Mouse (Mus musculus): ENCODE measurements around the gene Ppp1r9a. TPM values are rescaled to one million over a fixed set of nuclear protein-coding genes. Genes with fewer than 3 reads are reported as not detected.
A peak's percentile ranks its signal among the peaks of the same experiment; 100 is the strongest.
"Not testable (repeated sequence)": the region's sequence is repeated elsewhere in the genome, so short reads cannot be mapped to it uniquely, and the experiment has no call there.

The Ppp1r9a gene
- 0.74 and 1.1 TPM in 2 replicates for polyA plus RNA-seq (2012; rRNA removed)

- peaks cover 2% of the 10 kb centered on the region for H3K4me1 ChIP-seq (ENCODE audit: control insufficient read depth, insufficient read depth, insufficient read length, low read length)
- peak within 1 kb of the TSS; percentile 96 for H3K4me3 ChIP-seq (ENCODE audit: low read depth, low read length)
- H3K27ac ChIP-seq (ENCODE audit: insufficient read depth, low read depth, low read length): no peak within 1 kb of the TSS
- WGBS: 3% methylated on average over 34 of the region's 49 CpGs
- H3K36me3 ChIP-seq (ENCODE audit: control insufficient read depth, insufficient read depth, low read length): no peaks in the 10 kb centered on the region
- TF ChIP-seq CTCF (IDR thresholded peaks at IDR 0.05; ENCODE audit: extremely low read depth, insufficient read length, insufficient replicate concordance, low read depth, low read length): peak; percentile 24; the same call in 1 of the 2 replicates
- no peak for TF ChIP-seq POLR2A (IDR thresholded peaks at IDR 0.05; ENCODE audit: low read depth, low read length)
- H3K27me3 ChIP-seq (ENCODE audit: control insufficient read depth, insufficient read depth, low read length): 0 out of 2 replicates have a peak, but pooled peaks cover 4% of the 10 kb centered on the region
Measured at GRCm38 (mm10) chr6:4902674-4903324, at the start of gene Ppp1r9a. Gene Ppp1r9a, plus strand, starts transcription at chr6:4902917.

GRCm38 (mm10) chr6:4855236-4855635 is 47.5 kb upstream of the Ppp1r9a start:
- Histone ChIP-seq H3K4me1 (ENCODE audit: control insufficient read depth, insufficient read depth, insufficient read length, low read length) (no peaks in the 10 kb centered on the region), H3K27ac (ENCODE audit: insufficient read depth, low read depth, low read length) (no peak overlapping the region), H3K27me3 (ENCODE audit: control insufficient read depth, insufficient read depth, low read length) (no peaks in the 10 kb centered on the region), H3K4me3 (ENCODE audit: low read depth, low read length) (no peak overlapping the region), H3K36me3 (ENCODE audit: control insufficient read depth, insufficient read depth, low read length) (no peaks in the 10 kb centered on the region)
- no peak for TF ChIP-seq POLR2A (IDR thresholded peaks at IDR 0.05; ENCODE audit: low read depth, low read length)
- no peak for TF ChIP-seq CTCF (IDR thresholded peaks at IDR 0.05; ENCODE audit: extremely low read depth, insufficient read length, insufficient replicate concordance, low read depth, low read length)
- WGBS: 83% methylated on average over 10 of the region's 10 CpGs

- WGBS: 91% methylated on average over 11 of the region's 11 CpGs
- Histone ChIP-seq H3K4me1 (ENCODE audit: control insufficient read depth, insufficient read depth, insufficient read length, low read length) (no peaks in the 10 kb centered on the region), H3K36me3 (ENCODE audit: control insufficient read depth, insufficient read depth, low read length) (no peaks in the 10 kb centered on the region), H3K4me3 (ENCODE audit: low read depth, low read length) (no peak overlapping the region), H3K27me3 (ENCODE audit: control insufficient read depth, insufficient read depth, low read length) (no peaks in the 10 kb centered on the region), H3K27ac (ENCODE audit: insufficient read depth, low read depth, low read length) (no peak overlapping the region)
- TF ChIP-seq CTCF (IDR thresholded peaks at IDR 0.05; ENCODE audit: extremely low read depth, insufficient read length, insufficient replicate concordance, low read depth, low read length): no peak
- no peak for TF ChIP-seq POLR2A (IDR thresholded peaks at IDR 0.05; ENCODE audit: low read depth, low read length)
Measured at GRCm38 (mm10) chr6:4856919-4857318, 45.8 kb upstream of the Ppp1r9a start.

- H3K4me3 ChIP-seq (ENCODE audit: low read depth, low read length): no peak overlapping the region
- WGBS: 62% methylated on average over 3 of the region's 3 CpGs
Measured at GRCm38 (mm10) chr6:4884316-4884715, 18.4 kb upstream of the Ppp1r9a start.

GRCm38 (mm10) chr6:4889544-4889943 is 13.2 kb upstream of the Ppp1r9a start:
- WGBS: 30% methylated on average over 9 of the region's 9 CpGs
- peaks cover 3% of the 10 kb centered on the region; the same call in 1 of the 2 replicates for H3K4me1 ChIP-seq (ENCODE audit: control insufficient read depth, insufficient read depth, insufficient read length, low read length)
- H3K27me3 ChIP-seq (ENCODE audit: control insufficient read depth, insufficient read depth, low read length): no peaks in the 10 kb centered on the region
- no peak for TF ChIP-seq POLR2A (IDR thresholded peaks at IDR 0.05; ENCODE audit: low read depth, low read length)
- no peak for TF ChIP-seq CTCF (IDR thresholded peaks at IDR 0.05; ENCODE audit: extremely low read depth, insufficient read length, insufficient replicate concordance, low read depth, low read length)
- H3K4me3 ChIP-seq (ENCODE audit: low read depth, low read length): peak overlapping the region; percentile 27; the same call in 1 of the 2 replicates
- no peaks in the 10 kb centered on the region for H3K36me3 ChIP-seq (ENCODE audit: control insufficient read depth, insufficient read depth, low read length)
- H3K27ac ChIP-seq (ENCODE audit: insufficient read depth, low read depth, low read length): peak overlapping the region; percentile 56; the same call in 1 of the 2 replicates

More at GRCm38 (mm10) chr6:4884316-4884715, 18.4 kb upstream of the Ppp1r9a start:
- no peak overlapping the region for H3K27ac ChIP-seq (ENCODE audit: insufficient read depth, low read depth, low read length)
- H3K4me1 ChIP-seq (ENCODE audit: control insufficient read depth, insufficient read depth, insufficient read length, low read length): no peaks in the 10 kb centered on the region
- TF ChIP-seq POLR2A (IDR thresholded peaks at IDR 0.05; ENCODE audit: low read depth, low read length): no peak
- H3K36me3 ChIP-seq (ENCODE audit: control insufficient read depth, insufficient read depth, low read length): no peaks in the 10 kb centered on the region
- H3K27me3 ChIP-seq (ENCODE audit: control insufficient read depth, insufficient read depth, low read length): no peaks in the 10 kb centered on the region

DNA sequence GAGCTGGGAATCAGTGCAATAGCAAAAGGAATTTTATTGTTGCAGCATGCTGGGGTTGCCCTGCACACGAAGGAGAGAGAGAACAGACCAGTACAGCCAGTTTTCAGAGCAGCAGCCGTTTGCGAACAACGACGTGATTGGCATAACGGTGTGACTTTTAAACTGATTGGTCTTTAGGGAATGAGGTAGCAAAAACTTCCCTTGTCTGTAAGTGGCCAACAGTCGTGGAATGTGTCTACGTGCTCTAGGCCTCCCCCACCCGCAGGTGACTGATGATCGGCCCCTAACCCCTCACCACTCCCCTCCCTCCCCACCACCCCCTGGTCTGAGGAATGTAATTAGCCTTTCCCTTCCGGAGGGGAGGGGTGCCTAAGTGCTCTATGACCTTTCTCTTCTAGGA is 10.3 kb upstream of the Ppp1r9a start:
- 78% methylated on average over 11 of the region's 11 CpGs for WGBS
- no peak overlapping the region for H3K27ac ChIP-seq (ENCODE audit: insufficient read depth, low read depth, low read length)
- TF ChIP-seq CTCF (IDR thresholded peaks at IDR 0.05; ENCODE audit: extremely low read depth, insufficient read length, insufficient replicate concordance, low read depth, low read length): no peak
- TF ChIP-seq POLR2A (IDR thresholded peaks at IDR 0.05; ENCODE audit: low read depth, low read length): no peak

DNA sequence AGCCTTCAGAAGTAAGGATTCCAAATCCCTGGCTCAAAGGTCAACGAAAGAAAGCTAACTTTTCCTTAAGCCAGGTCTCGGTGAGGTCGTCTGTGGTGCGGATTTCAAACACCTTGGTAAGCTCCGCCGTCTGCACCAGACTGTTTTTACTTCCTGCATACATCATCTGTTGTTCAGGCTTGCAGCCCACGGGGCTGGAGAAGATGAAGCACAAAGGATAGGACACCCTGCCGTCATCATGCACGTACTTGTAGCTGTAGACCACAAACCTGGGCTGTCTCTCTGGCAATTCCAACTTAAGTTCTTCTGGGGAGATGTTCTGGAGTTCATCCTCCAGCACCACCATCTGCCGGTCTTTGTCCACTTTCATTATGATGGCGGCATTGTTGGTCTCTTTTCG is 9.4 kb upstream of the Ppp1r9a start:
- not testable (repeated sequence) for H3K4me3 ChIP-seq (ENCODE audit: low read depth, low read length); H3K27ac ChIP-seq (ENCODE audit: insufficient read depth, low read depth, low read length); H3K27me3 ChIP-seq (ENCODE audit: control insufficient read depth, insufficient read depth, low read length); H3K4me1 ChIP-seq (ENCODE audit: control insufficient read depth, insufficient read depth, insufficient read length, low read length); H3K36me3 ChIP-seq (ENCODE audit: control insufficient read depth, insufficient read depth, low read length)
- 72% methylated on average over 12 of the region's 12 CpGs for WGBS

More for the DNA sequence above, 10.3 kb upstream of the Ppp1r9a start:
- Histone ChIP-seq H3K27me3 (ENCODE audit: control insufficient read depth, insufficient read depth, low read length) (no peaks in the 10 kb centered on the region), H3K4me1 (ENCODE audit: control insufficient read depth, insufficient read depth, insufficient read length, low read length) (peaks cover 3% of the 10 kb centered on the region; the same call in 1 of the 2 replicates), H3K36me3 (ENCODE audit: control insufficient read depth, insufficient read depth, low read length) (no peaks in the 10 kb centered on the region), H3K4me3 (ENCODE audit: low read depth, low read length) (no peak overlapping the region)
